Mouse (Mus musculus): ENCODE results near the gene Amotl1. TPM values are rescaled to one million over a fixed set of nuclear protein-coding genes. Genes with fewer than 3 reads are reported as not detected.

Gene Amotl1
- polyA plus RNA-seq, 1 experiment = 19.4 TPM

GRCm38 (mm10) chr9:14569175-14569975 lies 75.5 kb downstream of the Amotl1 start:
- Histone ChIP-seq H3K4me1 (ENCODE audit: control insufficient read depth, insufficient read depth, low read length) (no peaks in the 10 kb centered on the region), H3K27ac (ENCODE audit: insufficient read depth, low read depth, low read length) (no peak overlapping the region), H3K36me3 (ENCODE audit: control insufficient read depth, insufficient read depth, low read length) (no peaks in the 10 kb centered on the region; the same call in 1 of the 2 replicates), H3K4me3 (ENCODE audit: insufficient read depth, low read depth, low read length) (no peak overlapping the region), H3K27me3 (replicated peaks; ENCODE audit: control insufficient read depth, insufficient read depth, low read length) (no peaks in the 10 kb centered on the region)
- TF ChIP-seq POLR2A (IDR thresholded peaks at IDR 0.05; ENCODE audit: low read depth, low read length) (no peak), CTCF (conservative IDR thresholded peaks at IDR 0.05; ENCODE audit: insufficient read depth, insufficient read length, low read depth, low read length) (no peak)
- no peak for DNase-seq
- WGBS = 90% methylated on average over 4 of the region's 4 CpGs

GRCm38 (mm10) chr9:14568487-14568886 lies 76.4 kb downstream of the Amotl1 start:
- no peak for TF ChIP-seq POLR2A (IDR thresholded peaks at IDR 0.05; ENCODE audit: low read depth, low read length)
- TF ChIP-seq CTCF (conservative IDR thresholded peaks at IDR 0.05; ENCODE audit: insufficient read depth, insufficient read length, low read depth, low read length) = no peak
- H3K4me3 ChIP-seq (ENCODE audit: insufficient read depth, low read depth, low read length) = no peak overlapping the region
- H3K4me1 ChIP-seq (ENCODE audit: control insufficient read depth, insufficient read depth, low read length) = no peaks in the 10 kb centered on the region
- H3K27ac ChIP-seq (ENCODE audit: insufficient read depth, low read depth, low read length) = no peak overlapping the region
- no peaks in the 10 kb centered on the region; the same call in 1 of the 2 replicates for H3K36me3 ChIP-seq (ENCODE audit: control insufficient read depth, insufficient read depth, low read length)
- H3K27me3 ChIP-seq (replicated peaks; ENCODE audit: control insufficient read depth, insufficient read depth, low read length) = no peaks in the 10 kb centered on the region
- no peak for DNase-seq
- 77% methylated on average over 2 of the region's 2 CpGs for WGBS

GRCm38 (mm10) chr9:14564486-14564885 lies 80.4 kb downstream of the Amotl1 start:
- Histone ChIP-seq H3K27ac (ENCODE audit: insufficient read depth, low read depth, low read length) (no peak overlapping the region), H3K4me3 (ENCODE audit: insufficient read depth, low read depth, low read length) (no peak overlapping the region), H3K4me1 (ENCODE audit: control insufficient read depth, insufficient read depth, low read length) (no peaks in the 10 kb centered on the region), H3K27me3 (replicated peaks; ENCODE audit: control insufficient read depth, insufficient read depth, low read length) (no peaks in the 10 kb centered on the region), H3K36me3 (ENCODE audit: control insufficient read depth, insufficient read depth, low read length) (no peaks in the 10 kb centered on the region)
- WGBS = 82% methylated on average over 3 of the region's 3 CpGs
- TF ChIP-seq POLR2A (IDR thresholded peaks at IDR 0.05; ENCODE audit: low read depth, low read length) (no peak), CTCF (conservative IDR thresholded peaks at IDR 0.05; ENCODE audit: insufficient read depth, insufficient read length, low read depth, low read length) (no peak)
- DNase-seq = no peak

- H3K4me1 ChIP-seq (ENCODE audit: control insufficient read depth, insufficient read depth, low read length) = no peaks in the 10 kb centered on the region
- DNase-seq = no peak
- no peak overlapping the region for H3K4me3 ChIP-seq (ENCODE audit: insufficient read depth, low read depth, low read length)
- WGBS = 88% methylated on average over 7 of the region's 7 CpGs
- no peaks in the 10 kb centered on the region for H3K36me3 ChIP-seq (ENCODE audit: control insufficient read depth, insufficient read depth, low read length)
- no peak for TF ChIP-seq CTCF (conservative IDR thresholded peaks at IDR 0.05; ENCODE audit: insufficient read depth, insufficient read length, low read depth, low read length)
- TF ChIP-seq POLR2A (IDR thresholded peaks at IDR 0.05; ENCODE audit: low read depth, low read length) = no peak
- no peak overlapping the region for H3K27ac ChIP-seq (ENCODE audit: insufficient read depth, low read depth, low read length)
- no peaks in the 10 kb centered on the region for H3K27me3 ChIP-seq (replicated peaks; ENCODE audit: control insufficient read depth, insufficient read depth, low read length)
These were observed 81.5 kb downstream of the Amotl1 start for GRCm38 (mm10) chr9:14563351-14563750.

GRCm38 (mm10) chr9:14560545-14560944 lies 84.3 kb downstream of the Amotl1 start:
- Histone ChIP-seq H3K4me1 (ENCODE audit: control insufficient read depth, insufficient read depth, low read length) (no peaks in the 10 kb centered on the region), H3K27ac (ENCODE audit: insufficient read depth, low read depth, low read length) (no peak overlapping the region), H3K27me3 (replicated peaks; ENCODE audit: control insufficient read depth, insufficient read depth, low read length) (no peaks in the 10 kb centered on the region), H3K4me3 (ENCODE audit: insufficient read depth, low read depth, low read length) (no peak overlapping the region), H3K36me3 (ENCODE audit: control insufficient read depth, insufficient read depth, low read length) (no peaks in the 10 kb centered on the region)
- TF ChIP-seq CTCF (conservative IDR thresholded peaks at IDR 0.05; ENCODE audit: insufficient read depth, insufficient read length, low read depth, low read length) = no peak
- TF ChIP-seq POLR2A (IDR thresholded peaks at IDR 0.05; ENCODE audit: low read depth, low read length) = no peak
- WGBS = 85% methylated on average over 4 of the region's 4 CpGs
- DNase-seq = no peak

- 86% methylated on average over 9 of the region's 9 CpGs for WGBS
- no peak for TF ChIP-seq CTCF (conservative IDR thresholded peaks at IDR 0.05; ENCODE audit: insufficient read depth, insufficient read length, low read depth, low read length)
- no peak for TF ChIP-seq POLR2A (IDR thresholded peaks at IDR 0.05; ENCODE audit: low read depth, low read length)
- H3K4me1 ChIP-seq (ENCODE audit: control insufficient read depth, insufficient read depth, low read length) = no peaks in the 10 kb centered on the region
- H3K27me3 ChIP-seq (replicated peaks; ENCODE audit: control insufficient read depth, insufficient read depth, low read length) = no peaks in the 10 kb centered on the region
- no peak overlapping the region for H3K4me3 ChIP-seq (ENCODE audit: insufficient read depth, low read depth, low read length)
- H3K36me3 ChIP-seq (ENCODE audit: control insufficient read depth, insufficient read depth, low read length) = no peaks in the 10 kb centered on the region
- H3K27ac ChIP-seq (ENCODE audit: insufficient read depth, low read depth, low read length) = no peak overlapping the region
- no peak for DNase-seq
These were observed 84.9 kb downstream of the Amotl1 start for GRCm38 (mm10) chr9:14559996-14560395.

- Histone ChIP-seq H3K4me3 (ENCODE audit: insufficient read depth, low read depth, low read length) (no peak overlapping the region), H3K36me3 (ENCODE audit: control insufficient read depth, insufficient read depth, low read length) (no peaks in the 10 kb centered on the region), H3K27me3 (replicated peaks; ENCODE audit: control insufficient read depth, insufficient read depth, low read length) (no peaks in the 10 kb centered on the region), H3K27ac (ENCODE audit: insufficient read depth, low read depth, low read length) (no peak overlapping the region), H3K4me1 (ENCODE audit: control insufficient read depth, insufficient read depth, low read length) (no peaks in the 10 kb centered on the region)
- DNase-seq = peak; percentile 35
- 63% methylated on average over 10 of the region's 10 CpGs for WGBS
- TF ChIP-seq POLR2A (IDR thresholded peaks at IDR 0.05; ENCODE audit: low read depth, low read length) (no peak), CTCF (conservative IDR thresholded peaks at IDR 0.05; ENCODE audit: insufficient read depth, insufficient read length, low read depth, low read length) (no peak)
These were observed 85.4 kb downstream of the Amotl1 start for GRCm38 (mm10) chr9:14559430-14559829.

All from kidney, adult 2 months (tissue).